ENCODE assay signal across 8 mouse cellular contexts in the genomic region with DNA sequence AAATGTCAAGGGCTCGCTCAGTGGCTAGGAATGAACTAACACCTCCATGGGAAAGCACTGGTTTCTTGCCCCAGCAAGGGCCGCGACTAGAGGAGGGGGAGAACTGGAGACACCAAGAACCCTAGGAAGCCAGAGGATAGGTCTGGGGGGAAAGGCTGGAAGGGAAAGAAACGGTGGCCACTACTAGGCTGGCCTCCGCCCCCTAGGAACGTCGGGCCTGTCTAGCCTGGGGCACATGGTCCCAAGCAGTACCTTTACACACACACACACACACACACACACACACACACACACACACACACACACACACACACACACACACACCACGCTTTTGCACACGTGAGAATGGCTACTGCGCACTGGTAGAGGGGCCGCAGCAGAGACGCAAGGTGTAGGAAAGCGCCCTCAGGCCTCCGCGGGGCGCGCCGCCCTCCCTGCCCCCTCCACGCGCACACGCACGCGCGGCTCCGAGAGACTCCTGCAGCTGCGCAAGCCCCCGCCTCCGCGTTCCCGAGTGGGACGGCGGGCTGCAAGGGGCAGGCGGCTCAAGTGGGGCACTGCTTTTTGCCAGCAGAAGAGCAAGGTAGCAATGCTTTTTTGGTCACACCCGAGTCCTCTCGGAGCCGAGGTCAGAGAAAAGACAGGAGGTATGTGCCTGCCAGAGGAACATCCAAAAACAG.
DNase-seq lines count a peak whose midpoint lies in the region; ATAC-seq and TF ChIP-seq lines count a peak whose summit lies in the region.

No protein-coding gene starts in this region.

- TF ChIP-seq POLR2A in brain, embryonic 14.5 days (IDR thresholded peaks at IDR 0.05; ENCODE audit: borderline replicate concordance, extremely low read depth, insufficient read depth, insufficient read length, poor library complexity, severe bottlenecking), result no peak

- peak; percentile 68 for DNase-seq in embryo, embryonic 11 days
- DNase-seq in embryo, embryonic 9.5 days (ENCODE audit: extremely low spot score), result no peak
- DNase-seq in brain, embryonic 14.5 days (ENCODE audit: low read depth), result peak; percentile 69
- peak; percentile 55 for DNase-seq in limb, embryonic 11.5 days (ENCODE audit: low spot score)

- ATAC-seq in forebrain, embryonic 16.5 days, result peak; percentile 57
- peak; percentile 56 for ATAC-seq in hindbrain, embryonic 15.5 days (ENCODE audit: low FRiP score, low read depth)
- ATAC-seq in limb, embryonic 11.5 days (ENCODE audit: insufficient number of reproducible peaks, low FRiP score, low TSS enrichment, low read depth), result peak; percentile 46
- ATAC-seq in neural tube, embryonic 15.5 days (ENCODE audit: low FRiP score), result peak; percentile 80
- no peak for ATAC-seq in monocyte, adult 5-6 weeks (replicated peaks; ENCODE audit: insufficient number of reproducible peaks, low FRiP score, low TSS enrichment, poor library complexity, severe bottlenecking)

- H3K27ac ChIP-seq in forebrain, embryonic 16.5 days (ENCODE audit: low read length), result peak overlapping the region; percentile 14; the same call in 1 of the 2 replicates
- H3K27ac ChIP-seq in hindbrain, embryonic 15.5 days (replicated peaks), result peak overlapping the region; percentile 78
- H3K27ac ChIP-seq in limb, embryonic 11.5 days (replicated peaks; ENCODE audit: low read depth, low read length), result peak overlapping the region; percentile 75; the same call in 1 of the 2 replicates
- peak overlapping the region; percentile 85 for H3K27ac ChIP-seq in neural tube, embryonic 15.5 days (replicated peaks)

- peaks cover 11% of the 10 kb centered on the region for H3K27me3 ChIP-seq in forebrain, embryonic 16.5 days (replicated peaks; ENCODE audit: control insufficient read depth, insufficient read depth, low read length)
- H3K27me3 ChIP-seq in hindbrain, embryonic 15.5 days, result peaks cover 4% of the 10 kb centered on the region; the same call in 1 of the 2 replicates
- H3K27me3 ChIP-seq in limb, embryonic 11.5 days (ENCODE audit: control insufficient read depth, insufficient read depth, low read length), result peaks cover 4% of the 10 kb centered on the region; the same call in 1 of the 2 replicates
- peaks cover 24% of the 10 kb centered on the region for H3K27me3 ChIP-seq in neural tube, embryonic 15.5 days (replicated peaks)

- H3K9me3 ChIP-seq in forebrain, embryonic 16.5 days (ENCODE audit: control insufficient read depth, low read length), result no peaks in the 10 kb centered on the region
- H3K9me3 ChIP-seq in hindbrain, embryonic 15.5 days, result no peaks in the 10 kb centered on the region
- no peaks in the 10 kb centered on the region for H3K9me3 ChIP-seq in limb, embryonic 11.5 days (ENCODE audit: control insufficient read depth, low read length)
- no peaks in the 10 kb centered on the region for H3K9me3 ChIP-seq in neural tube, embryonic 15.5 days (replicated peaks)

- under 1% methylated on average over 34 of the region's 36 CpGs for WGBS in forebrain, embryonic 16.5 days
- 2% methylated on average over 35 of the region's 36 CpGs for WGBS in hindbrain, embryonic 15.5 days
- 1% methylated on average over 27 of the region's 36 CpGs for WGBS in limb, embryonic 11.5 days
- under 1% methylated on average over 35 of the region's 36 CpGs for WGBS in neural tube, embryonic 15.5 days

- H3K9ac ChIP-seq in forebrain, embryonic 16.5 days (replicated peaks; ENCODE audit: low read depth, low read length), result peak overlapping the region; percentile 65
- H3K9ac ChIP-seq in hindbrain, embryonic 15.5 days, result peak overlapping the region; percentile 65
- H3K9ac ChIP-seq in limb, embryonic 11.5 days (ENCODE audit: low read length), result peak overlapping the region; percentile 45; the same call in 1 of the 2 replicates
- H3K9ac ChIP-seq in neural tube, embryonic 15.5 days (replicated peaks), result peak overlapping the region; percentile 67

- no peaks in the 10 kb centered on the region for H3K36me3 ChIP-seq in forebrain, embryonic 16.5 days (ENCODE audit: control insufficient read depth, insufficient read depth)
- no peaks in the 10 kb centered on the region for H3K36me3 ChIP-seq in hindbrain, embryonic 15.5 days
- no peaks in the 10 kb centered on the region for H3K36me3 ChIP-seq in limb, embryonic 11.5 days (ENCODE audit: control insufficient read depth, insufficient read depth, low read length)
- H3K36me3 ChIP-seq in neural tube, embryonic 15.5 days, result no peaks in the 10 kb centered on the region

- peak overlapping the region; percentile 60 for H3K4me3 ChIP-seq in forebrain, embryonic 16.5 days (replicated peaks; ENCODE audit: low read length)
- H3K4me3 ChIP-seq in hindbrain, embryonic 15.5 days, result peak overlapping the region; percentile 66
- H3K4me3 ChIP-seq in limb, embryonic 11.5 days (ENCODE audit: low read depth, low read length), result peak overlapping the region; percentile 51
- peak overlapping the region; percentile 59 for H3K4me3 ChIP-seq in neural tube, embryonic 15.5 days (replicated peaks)

- no peak for TF ChIP-seq CTCF in brain, embryonic 14.5 days (IDR thresholded peaks at IDR 0.05; ENCODE audit: borderline replicate concordance, extremely low read depth, insufficient read depth, insufficient read length)

- peaks cover 23% of the 10 kb centered on the region for H3K4me1 ChIP-seq in forebrain, embryonic 16.5 days (replicated peaks; ENCODE audit: control insufficient read depth, insufficient read depth, low read length)
- H3K4me1 ChIP-seq in hindbrain, embryonic 15.5 days (replicated peaks), result peaks cover 44% of the 10 kb centered on the region
- H3K4me1 ChIP-seq in limb, embryonic 11.5 days (ENCODE audit: control insufficient read depth, insufficient read depth, low read length), result peaks cover 40% of the 10 kb centered on the region
- peaks cover 56% of the 10 kb centered on the region for H3K4me1 ChIP-seq in neural tube, embryonic 15.5 days

- H3K4me2 ChIP-seq in forebrain, embryonic 16.5 days (ENCODE audit: low read length), result peak overlapping the region; percentile 93
- peak overlapping the region; percentile 99 for H3K4me2 ChIP-seq in hindbrain, embryonic 15.5 days
- peak overlapping the region; percentile 100 for H3K4me2 ChIP-seq in limb, embryonic 11.5 days (ENCODE audit: low read depth, severe bottlenecking)
- H3K4me2 ChIP-seq in neural tube, embryonic 15.5 days, result peak overlapping the region; percentile 98

Comparison
In these comparisons a context has a peak if more than half of its experiments do, and no peak if none do; other contexts are left out.
1. H3K27ac ChIP-seq: peak in every context shown above with its lines; median percentile 85 in neural tube, embryonic 15.5 days; 78 in hindbrain, embryonic 15.5 days; 75 in limb, embryonic 11.5 days; 14 in forebrain, embryonic 16.5 days.